Mouse (Mus musculus) ovary, postnatal 10 days (tissue): Measurements from ENCODE around the gene Nup210.

Experiments used
- DNase-seq: peaks from one replicate; pipeline ENCODE4 v3.0.0; 2022; ENCODE audit warnings: low spot score

Gene Nup210

GRCm38 (mm10) chr6:91020810-91021209 is 95.8 kb downstream of the Nup210 start:
- no peak for DNase-seq

GRCm38 (mm10) chr6:91016600-91017230 is 99.9 kb downstream of the Nup210 start:
- DNase-seq = no peak

- no peak for DNase-seq
These were observed 102.3 kb downstream of the Nup210 start for GRCm38 (mm10) chr6:91014198-91014958.

GRCm38 (mm10) chr6:91012458-91012857 is 104.2 kb downstream of the Nup210 start:
- DNase-seq = no peak

- no peak for DNase-seq
These were observed 105.1 kb downstream of the Nup210 start for GRCm38 (mm10) chr6:91011568-91011967.

GRCm38 (mm10) chr6:91008284-91008830 is 108.3 kb downstream of the Nup210 start:
- no peak for DNase-seq

GRCm38 (mm10) chr6:91007207-91007606 is 109.4 kb downstream of the Nup210 start:
- DNase-seq = no peak

GRCm38 (mm10) chr6:91004157-91004556 is 112.5 kb downstream of the Nup210 start:
- DNase-seq = no peak

- DNase-seq = no peak
These were observed 113.2 kb downstream of the Nup210 start for GRCm38 (mm10) chr6:91003310-91003995.

GRCm38 (mm10) chr6:91001566-91001965 is 115.1 kb downstream of the Nup210 start:
- no peak for DNase-seq

GRCm38 (mm10) chr6:91000819-91001525 is 115.7 kb downstream of the Nup210 start:
- no peak for DNase-seq

- no peak for DNase-seq
These were observed 117.5 kb downstream of the Nup210 start for GRCm38 (mm10) chr6:90999176-90999575.

GRCm38 (mm10) chr6:90997025-90997424 is 119.6 kb downstream of the Nup210 start:
- no peak for DNase-seq

- DNase-seq = no peak
These were observed 120.4 kb downstream of the Nup210 start for GRCm38 (mm10) chr6:90996181-90996580.

GRCm38 (mm10) chr6:90988648-90989317 is 127.8 kb downstream of the Nup210 start, which contains the start of gene Iqsec1:
Gene Iqsec1 (minus strand): TSS chr6:90988685.
- DNase-seq = peak; percentile 53

- no peak for DNase-seq
These were observed 128.4 kb downstream of the Nup210 start for GRCm38 (mm10) chr6:90988299-90988625.

GRCm38 (mm10) chr6:90987561-90988298 is 128.9 kb downstream of the Nup210 start:
- peak; percentile 14 for DNase-seq

- DNase-seq = no peak
These were observed 132.5 kb downstream of the Nup210 start for GRCm38 (mm10) chr6:90984101-90984500.

- no peak for DNase-seq
These were observed 142.3 kb downstream of the Nup210 start for GRCm38 (mm10) chr6:90974279-90974678.

GRCm38 (mm10) chr6:90969341-90969871 is 147.2 kb downstream of the Nup210 start:
- no peak for DNase-seq
